Mouse (Mus musculus): Measurements from ENCODE around the gene Tuba1a.

Tuba1a gene

DNA sequence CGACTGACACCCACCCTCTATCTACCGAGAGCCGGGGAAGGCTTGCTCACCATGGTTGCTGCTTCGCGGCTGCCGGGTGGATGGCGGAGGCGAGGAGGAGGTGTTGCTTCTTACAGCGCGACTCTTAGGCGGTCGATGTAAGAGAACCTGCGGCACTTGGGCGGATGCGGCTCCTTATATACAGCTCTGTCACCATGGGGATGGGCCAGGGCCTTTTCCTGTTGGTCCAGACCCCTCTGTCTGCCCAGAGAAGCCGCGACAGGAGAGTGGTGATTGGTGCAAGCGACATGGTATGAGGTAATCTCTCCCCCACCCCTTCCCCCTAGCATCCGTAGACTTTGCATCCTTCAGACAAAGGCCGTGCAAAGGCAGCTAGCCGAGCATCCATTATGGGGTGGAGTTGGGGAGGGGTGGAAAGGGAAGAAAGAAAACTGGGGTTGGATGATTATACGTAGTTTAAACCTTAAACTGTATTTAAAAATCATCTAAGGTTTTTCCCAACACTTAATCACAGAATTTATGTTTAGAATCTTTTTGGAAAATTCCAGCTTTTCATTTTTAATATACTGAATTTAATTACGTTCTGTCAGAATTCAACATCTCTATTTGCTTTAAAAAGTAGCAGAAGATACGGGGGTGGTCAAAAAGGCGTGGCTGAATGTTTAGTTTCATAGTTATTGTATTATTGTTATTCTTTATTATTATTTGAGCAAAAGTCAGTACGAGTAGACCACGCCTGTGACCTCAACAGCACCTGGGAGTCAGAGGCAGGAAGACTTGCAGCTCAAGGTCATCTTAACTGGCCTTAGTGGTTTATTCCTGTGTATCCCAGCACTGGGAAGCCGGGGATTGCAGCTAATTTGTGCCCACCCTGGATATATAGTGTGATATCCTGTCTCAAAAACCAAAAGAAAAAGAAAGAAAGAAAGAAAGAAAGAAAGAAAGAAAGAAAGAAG is at the start of gene Tuba1a, which contains the start of gene Gm49450:
Gene Tuba1a, minus strand, starts transcription at position 303 of the 956 bp plus-strand sequence.
Gene Gm49450, minus strand, starts transcription at position 151 of the 956 bp plus-strand sequence.
- no peaks in the 10 kb centered on the region for H3K9me3 ChIP-seq (ENCODE audit: low read length)
- H3K4me3 ChIP-seq (replicated peaks; ENCODE audit: low read length), result peak within 1 kb of the TSS; percentile 92
- peaks cover 22% of the 10 kb centered on the region for H3K36me3 ChIP-seq (ENCODE audit: insufficient read depth, low read length)
- H3K27me3 ChIP-seq (ENCODE audit: insufficient read depth, low read length), result no peaks in the 10 kb centered on the region
- TF ChIP-seq NANOG (IDR thresholded peaks at IDR 0.05; ENCODE audit: borderline replicate concordance, low read length) (no peak), CTCF (conservative IDR thresholded peaks at IDR 0.05; ENCODE audit: low read length) (no peak), POU5F1 (IDR thresholded peaks at IDR 0.05; ENCODE audit: borderline replicate concordance, low read length) (no peak)
- peaks cover 40% of the 10 kb centered on the region for H3K4me1 ChIP-seq (replicated peaks; ENCODE audit: low read depth, low read length)

DNA sequence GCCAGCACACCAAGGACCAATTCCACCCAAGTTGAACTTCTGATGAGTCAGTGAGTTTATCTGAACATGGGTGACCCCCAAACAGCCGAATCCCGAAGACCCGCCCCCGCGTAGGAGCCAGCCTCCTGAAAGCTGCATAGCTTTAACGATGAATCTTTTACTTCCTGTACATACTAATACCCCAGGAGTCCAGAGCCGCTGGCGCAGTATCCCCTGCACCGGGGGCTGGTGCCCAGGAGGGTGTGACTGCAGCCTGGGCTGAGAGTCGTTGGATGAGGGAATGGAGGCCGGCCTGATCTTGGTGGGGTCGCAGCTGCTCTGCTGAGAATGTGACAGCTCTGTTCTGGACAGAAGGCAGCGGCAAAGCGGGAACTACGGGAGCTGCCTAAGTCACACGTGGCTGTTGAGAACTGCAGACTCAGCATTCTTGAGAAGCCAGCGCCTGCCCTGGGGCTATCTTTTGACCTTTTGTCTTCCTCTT is 48.0 kb upstream of the Tuba1a start:
- Histone ChIP-seq H3K4me3 (replicated peaks; ENCODE audit: low read length) (peak overlapping the region; percentile 71), H3K27me3 (ENCODE audit: insufficient read depth, low read length) (peaks cover 5% of the 10 kb centered on the region; the same call in 1 of the 2 replicates), H3K9me3 (ENCODE audit: low read length) (peaks cover 4% of the 10 kb centered on the region; the same call in 1 of the 2 replicates), H3K36me3 (ENCODE audit: insufficient read depth, low read length) (no peaks in the 10 kb centered on the region), H3K4me1 (replicated peaks; ENCODE audit: low read depth, low read length) (peaks cover 72% of the 10 kb centered on the region)
- TF ChIP-seq NANOG (IDR thresholded peaks at IDR 0.05; ENCODE audit: borderline replicate concordance, low read length) (no peak), CTCF (conservative IDR thresholded peaks at IDR 0.05; ENCODE audit: low read length) (no peak), POU5F1 (IDR thresholded peaks at IDR 0.05; ENCODE audit: borderline replicate concordance, low read length) (no peak)

DNA sequence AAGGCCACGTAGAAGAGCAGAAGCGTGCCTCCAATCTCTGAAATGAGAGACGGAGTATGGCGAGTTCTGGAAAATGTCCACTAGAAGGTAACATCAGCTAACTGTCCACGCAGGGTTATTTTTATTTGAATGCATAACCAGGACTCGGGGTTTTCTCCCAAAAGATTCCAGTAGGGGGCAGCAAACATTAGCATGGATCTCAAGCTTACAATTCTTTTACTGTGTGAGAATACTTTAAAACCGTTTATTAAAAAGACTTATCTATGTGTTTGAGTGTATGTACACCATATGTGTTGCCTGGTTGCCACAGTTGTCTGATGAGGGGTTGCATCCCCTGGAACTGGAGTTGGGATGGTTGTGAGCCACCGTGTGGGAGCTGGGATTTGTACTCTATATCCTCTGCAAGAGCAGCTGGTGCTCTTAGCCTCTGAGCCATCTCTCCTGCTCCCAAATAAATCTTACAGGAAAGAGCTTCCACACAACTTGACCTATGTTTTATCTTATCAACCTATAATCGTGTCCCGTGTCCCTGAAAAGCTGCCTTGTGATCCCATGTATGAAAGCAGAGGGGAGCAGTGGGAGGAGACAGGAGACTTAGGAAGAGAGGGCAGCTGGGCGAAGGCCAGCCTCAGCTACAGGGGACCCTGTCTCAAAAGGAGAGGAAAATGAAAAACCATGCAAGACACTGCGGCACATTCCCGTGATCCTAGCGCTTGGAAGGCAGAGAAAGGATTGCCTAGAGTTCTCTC is 47.2 kb upstream of the Tuba1a start:
- no peak overlapping the region for H3K4me3 ChIP-seq (replicated peaks; ENCODE audit: low read length)
- TF ChIP-seq POU5F1 (IDR thresholded peaks at IDR 0.05; ENCODE audit: borderline replicate concordance, low read length) (no peak), CTCF (conservative IDR thresholded peaks at IDR 0.05; ENCODE audit: low read length) (peak; percentile 81)
- peaks cover 5% of the 10 kb centered on the region; the same call in 1 of the 2 replicates for H3K27me3 ChIP-seq (ENCODE audit: insufficient read depth, low read length)
- H3K9me3 ChIP-seq (ENCODE audit: low read length), result peaks cover 4% of the 10 kb centered on the region; the same call in 1 of the 2 replicates
- H3K4me1 ChIP-seq (replicated peaks; ENCODE audit: low read depth, low read length), result peaks cover 79% of the 10 kb centered on the region
- no peaks in the 10 kb centered on the region for H3K36me3 ChIP-seq (ENCODE audit: insufficient read depth, low read length)

DNA sequence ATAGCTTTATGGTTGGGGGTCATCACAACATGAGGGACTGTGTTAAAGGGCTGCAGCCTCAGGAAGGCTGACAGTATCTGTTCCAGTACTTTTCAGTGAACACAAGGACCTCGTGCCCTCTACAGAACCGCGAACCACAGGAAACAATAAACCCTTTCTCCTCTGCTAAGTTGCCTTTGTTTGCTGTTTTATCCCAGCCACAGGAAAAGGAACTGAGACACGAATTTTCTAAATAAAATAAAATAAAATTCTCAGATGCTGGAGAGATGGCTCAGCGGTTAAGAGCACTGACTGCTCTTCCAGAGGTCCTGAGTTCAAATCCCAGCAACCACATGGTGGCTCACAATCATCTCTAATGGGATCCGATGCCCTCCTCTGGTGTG is 45.3 kb upstream of the Tuba1a start:
- TF ChIP-seq CTCF (conservative IDR thresholded peaks at IDR 0.05; ENCODE audit: low read length) (0 out of 2 replicates have a peak, but pooled peaks have one; percentile 3), POU5F1 (IDR thresholded peaks at IDR 0.05; ENCODE audit: borderline replicate concordance, low read length) (no peak), NANOG (IDR thresholded peaks at IDR 0.05; ENCODE audit: borderline replicate concordance, low read length) (no peak)
- peaks cover 2% of the 10 kb centered on the region; the same call in 1 of the 2 replicates for H3K9me3 ChIP-seq (ENCODE audit: low read length)
- H3K27me3 ChIP-seq (ENCODE audit: insufficient read depth, low read length), result peaks cover 5% of the 10 kb centered on the region; the same call in 1 of the 2 replicates
- H3K4me3 ChIP-seq (replicated peaks; ENCODE audit: low read length), result no peak overlapping the region
- peaks cover 82% of the 10 kb centered on the region for H3K4me1 ChIP-seq (replicated peaks; ENCODE audit: low read depth, low read length)
- H3K36me3 ChIP-seq (ENCODE audit: insufficient read depth, low read length), result no peaks in the 10 kb centered on the region

DNA sequence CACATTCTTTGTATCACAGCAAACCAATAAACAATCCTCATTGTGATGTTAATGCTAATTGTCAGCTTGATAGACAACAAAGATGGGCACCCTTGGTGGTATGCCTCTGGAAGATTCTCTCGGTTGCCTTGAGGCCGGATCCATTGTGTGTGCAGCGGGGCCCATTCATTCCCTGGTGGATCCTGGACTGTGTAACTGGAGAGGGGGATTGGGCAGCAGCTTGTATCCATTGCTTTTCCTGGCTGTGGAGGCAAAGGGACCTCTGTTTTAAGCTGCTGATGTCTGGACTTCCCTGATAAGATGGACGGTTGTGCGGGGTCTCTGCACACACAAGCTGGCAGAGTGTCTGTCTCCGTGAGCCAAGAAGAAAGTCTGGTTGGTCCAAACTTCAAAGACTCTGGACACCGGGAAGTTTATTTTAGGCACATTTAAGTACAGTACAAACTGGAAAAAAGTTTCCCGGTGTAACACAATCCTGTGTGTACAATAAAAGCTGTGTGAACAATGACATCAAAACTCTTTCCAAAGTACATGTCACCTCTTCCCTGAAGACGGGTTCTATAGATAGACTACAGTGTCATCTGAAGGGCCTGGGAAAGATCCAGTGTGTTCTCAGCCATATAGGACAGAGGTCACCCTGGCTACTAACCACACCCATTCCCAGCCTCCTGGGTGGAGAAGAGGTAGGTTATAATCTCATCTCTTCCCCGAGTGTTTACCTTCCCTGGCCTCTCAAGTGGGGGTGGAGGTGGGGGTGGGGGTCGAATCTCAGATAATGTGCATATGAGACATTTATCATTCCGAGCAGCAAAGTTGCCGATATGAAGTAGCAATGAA is 44.7 kb upstream of the Tuba1a start:
- TF ChIP-seq POU5F1 (IDR thresholded peaks at IDR 0.05; ENCODE audit: borderline replicate concordance, low read length) (no peak), CTCF (conservative IDR thresholded peaks at IDR 0.05; ENCODE audit: low read length) (no peak; the same call in 1 of the 2 replicates), NANOG (IDR thresholded peaks at IDR 0.05; ENCODE audit: borderline replicate concordance, low read length) (peak; percentile 42; the same call in 1 of the 2 replicates)
- Histone ChIP-seq H3K36me3 (ENCODE audit: insufficient read depth, low read length) (no peaks in the 10 kb centered on the region), H3K4me1 (replicated peaks; ENCODE audit: low read depth, low read length) (peaks cover 88% of the 10 kb centered on the region), H3K27me3 (ENCODE audit: insufficient read depth, low read length) (peaks cover 5% of the 10 kb centered on the region; the same call in 1 of the 2 replicates), H3K4me3 (replicated peaks; ENCODE audit: low read length) (no peak overlapping the region), H3K9me3 (ENCODE audit: low read length) (no peaks in the 10 kb centered on the region)

DNA sequence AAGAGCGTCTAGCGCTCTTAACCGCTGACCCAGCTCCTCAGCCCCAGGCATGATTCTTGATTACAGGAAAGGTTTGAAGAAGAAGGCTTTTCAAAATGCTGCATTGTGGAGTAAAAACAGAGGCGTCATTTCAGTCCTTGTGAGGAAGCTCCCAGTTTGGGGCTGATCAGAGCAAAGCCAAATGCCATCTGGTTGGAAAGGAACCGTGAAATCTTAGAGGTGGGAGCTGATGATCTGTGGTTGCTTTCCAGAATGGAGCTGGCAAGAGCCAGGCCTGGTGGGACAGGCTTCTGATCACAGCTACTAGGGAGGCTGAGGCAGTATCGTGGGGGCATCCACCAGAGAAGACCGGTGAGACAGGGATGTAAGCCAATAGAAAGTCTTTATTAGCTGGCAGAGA is 43.3 kb upstream of the Tuba1a start:
- Histone ChIP-seq H3K4me1 (replicated peaks; ENCODE audit: low read depth, low read length) (peaks cover 85% of the 10 kb centered on the region), H3K27me3 (ENCODE audit: insufficient read depth, low read length) (no peaks in the 10 kb centered on the region), H3K4me3 (replicated peaks; ENCODE audit: low read length) (no peak overlapping the region), H3K9me3 (ENCODE audit: low read length) (no peaks in the 10 kb centered on the region), H3K36me3 (ENCODE audit: insufficient read depth, low read length) (no peaks in the 10 kb centered on the region)
- TF ChIP-seq POU5F1 (IDR thresholded peaks at IDR 0.05; ENCODE audit: borderline replicate concordance, low read length), result no peak
- TF ChIP-seq NANOG (IDR thresholded peaks at IDR 0.05; ENCODE audit: borderline replicate concordance, low read length), result no peak
- no peak for TF ChIP-seq CTCF (conservative IDR thresholded peaks at IDR 0.05; ENCODE audit: low read length)

DNA sequence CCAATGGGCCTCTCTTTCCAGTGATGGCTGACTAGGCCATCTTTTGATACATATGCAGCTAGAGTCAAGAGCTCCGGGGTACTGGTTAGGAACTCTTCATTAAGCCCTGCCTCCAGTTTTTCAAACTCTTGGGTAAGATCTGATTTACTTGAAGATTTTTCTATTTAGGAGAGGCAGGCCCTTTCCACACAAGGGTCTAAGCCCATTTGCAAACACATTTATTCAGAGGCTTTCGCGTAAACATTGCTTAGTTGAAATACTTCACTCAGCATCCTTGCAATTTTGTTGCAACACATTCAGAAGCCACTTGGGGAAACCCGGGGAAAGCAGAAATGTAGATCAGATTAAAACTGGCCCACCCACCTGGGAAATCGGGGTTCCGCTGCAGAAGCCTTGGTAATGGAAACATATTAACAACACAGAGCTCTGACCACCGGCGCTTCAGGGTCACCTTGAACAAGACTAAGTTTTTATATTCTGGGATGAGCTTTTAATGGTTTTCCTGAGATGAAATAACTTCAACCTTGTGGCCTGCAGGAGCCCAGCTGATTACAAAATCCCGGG is 41.5 kb upstream of the Tuba1a start:
- no peak overlapping the region for H3K4me3 ChIP-seq (replicated peaks; ENCODE audit: low read length)
- TF ChIP-seq CTCF (conservative IDR thresholded peaks at IDR 0.05; ENCODE audit: low read length), result no peak
- no peak for TF ChIP-seq POU5F1 (IDR thresholded peaks at IDR 0.05; ENCODE audit: borderline replicate concordance, low read length)
- no peak for TF ChIP-seq NANOG (IDR thresholded peaks at IDR 0.05; ENCODE audit: borderline replicate concordance, low read length)
- no peaks in the 10 kb centered on the region for H3K36me3 ChIP-seq (ENCODE audit: insufficient read depth, low read length)
- peaks cover 83% of the 10 kb centered on the region for H3K4me1 ChIP-seq (replicated peaks; ENCODE audit: low read depth, low read length)
- no peaks in the 10 kb centered on the region for H3K27me3 ChIP-seq (ENCODE audit: insufficient read depth, low read length)
- H3K9me3 ChIP-seq (ENCODE audit: low read length), result no peaks in the 10 kb centered on the region
